Mouse (Mus musculus): Measurements from ENCODE around the gene Osbpl10. TPM values are rescaled to one million over a fixed set of nuclear protein-coding genes. Genes with fewer than 3 reads are reported as not detected.
"Not testable (repeated sequence)": the region's sequence is repeated elsewhere in the genome, so short reads cannot be mapped to it uniquely, and the experiment has no call there.

The Osbpl10 gene
- polyA plus RNA-seq, 1 experiment from 2014 or later = 1.4 TPM

- Histone ChIP-seq H3K27me3 (ENCODE audit: control insufficient read depth, insufficient read depth, low read length) (no peaks in the 10 kb centered on the region), H3K36me3 (ENCODE audit: control insufficient read depth, insufficient read depth, low read length) (no peaks in the 10 kb centered on the region), H3K4me3 (ENCODE audit: low read depth, low read length) (no peak overlapping the region), H3K9ac (ENCODE audit: low read length) (no peak overlapping the region), H3K9me3 (ENCODE audit: control insufficient read depth, low read length) (no peaks in the 10 kb centered on the region; the same call in 1 of the 2 replicates), H3K27ac (ENCODE audit: low read depth, low read length) (no peak overlapping the region), H3K4me2 (ENCODE audit: low read depth) (no peak overlapping the region), H3K4me1 (ENCODE audit: control insufficient read depth, insufficient read depth, low read length) (no peaks in the 10 kb centered on the region)
- ATAC-seq (ENCODE audit: insufficient read depth, low FRiP score, low TSS enrichment) (no peak), DNase-seq (ENCODE audit: low spot score) (no peak)
- WGBS = 86% methylated on average over 7 of the region's 7 CpGs
Observed at GRCm38 (mm10) chr9:115008194-115008593, 29.8 kb downstream of the Osbpl10 start.

- no peaks in the 10 kb centered on the region for H3K4me1 ChIP-seq (ENCODE audit: control insufficient read depth, insufficient read depth, low read length)
- H3K4me2 ChIP-seq (ENCODE audit: low read depth) = no peak overlapping the region
- H3K36me3 ChIP-seq (ENCODE audit: control insufficient read depth, insufficient read depth, low read length) = no peaks in the 10 kb centered on the region
- 62% methylated on average over 12 of the region's 12 CpGs for WGBS
- DNase-seq (ENCODE audit: low spot score) = no peak
- H3K27ac ChIP-seq (ENCODE audit: low read depth, low read length) = no peak overlapping the region
- no peaks in the 10 kb centered on the region; the same call in 1 of the 2 replicates for H3K9me3 ChIP-seq (ENCODE audit: control insufficient read depth, low read length)
- no peak overlapping the region for H3K4me3 ChIP-seq (ENCODE audit: low read depth, low read length)
- no peaks in the 10 kb centered on the region for H3K27me3 ChIP-seq (ENCODE audit: control insufficient read depth, insufficient read depth, low read length)
- H3K9ac ChIP-seq (ENCODE audit: low read length) = no peak overlapping the region
- ATAC-seq (ENCODE audit: insufficient read depth, low FRiP score, low TSS enrichment) = no peak
Observed at GRCm38 (mm10) chr9:115012367-115012766, 34.0 kb downstream of the Osbpl10 start.

- 90% methylated on average over 7 of the region's 7 CpGs for WGBS
- no peak overlapping the region for H3K4me2 ChIP-seq (ENCODE audit: low read depth)
- H3K9me3 ChIP-seq (ENCODE audit: control insufficient read depth, low read length) = no peaks in the 10 kb centered on the region
- H3K4me3 ChIP-seq (ENCODE audit: low read depth, low read length) = no peak overlapping the region
- H3K36me3 ChIP-seq (ENCODE audit: control insufficient read depth, insufficient read depth, low read length) = no peaks in the 10 kb centered on the region
- H3K27me3 ChIP-seq (ENCODE audit: control insufficient read depth, insufficient read depth, low read length) = no peaks in the 10 kb centered on the region
- DNase-seq (ENCODE audit: low spot score) (no peak), ATAC-seq (ENCODE audit: insufficient read depth, low FRiP score, low TSS enrichment) (no peak)
- H3K9ac ChIP-seq (ENCODE audit: low read length) = no peak overlapping the region
- no peak overlapping the region for H3K27ac ChIP-seq (ENCODE audit: low read depth, low read length)
- no peaks in the 10 kb centered on the region for H3K4me1 ChIP-seq (ENCODE audit: control insufficient read depth, insufficient read depth, low read length)
Observed at GRCm38 (mm10) chr9:115020141-115020540, 41.8 kb downstream of the Osbpl10 start.

DNA sequence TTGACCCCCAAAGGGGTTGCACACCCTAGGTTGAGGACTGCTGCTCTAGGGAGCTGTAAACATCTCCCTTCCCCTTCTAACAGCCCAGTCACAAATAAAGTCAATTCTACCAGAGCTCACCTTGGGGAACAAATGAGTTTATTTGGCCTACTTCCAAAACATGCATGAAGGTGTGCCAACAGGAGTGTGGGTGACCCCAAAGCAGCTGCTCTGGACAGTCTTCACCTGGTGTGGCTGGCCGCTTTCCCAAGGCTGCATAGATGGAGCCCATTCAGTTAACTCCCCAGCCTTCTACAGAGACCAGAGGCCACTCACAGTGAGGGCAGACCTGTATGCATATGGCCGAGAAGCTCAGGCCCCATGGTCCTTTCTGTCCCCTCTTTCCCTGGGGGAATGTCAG is 43.0 kb downstream of the Osbpl10 start:
- H3K4me1 ChIP-seq (ENCODE audit: control insufficient read depth, insufficient read depth, low read length) = no peaks in the 10 kb centered on the region
- H3K4me2 ChIP-seq (ENCODE audit: low read depth) = no peak overlapping the region
- H3K9me3 ChIP-seq (ENCODE audit: control insufficient read depth, low read length) = no peaks in the 10 kb centered on the region
- WGBS = 83% methylated on average over 2 of the region's 2 CpGs
- no peak for ATAC-seq (ENCODE audit: insufficient read depth, low FRiP score, low TSS enrichment)
- no peaks in the 10 kb centered on the region for H3K36me3 ChIP-seq (ENCODE audit: control insufficient read depth, insufficient read depth, low read length)
- H3K4me3 ChIP-seq (ENCODE audit: low read depth, low read length) = no peak overlapping the region
- H3K27me3 ChIP-seq (ENCODE audit: control insufficient read depth, insufficient read depth, low read length) = no peaks in the 10 kb centered on the region
- no peak overlapping the region for H3K27ac ChIP-seq (ENCODE audit: low read depth, low read length)
- H3K9ac ChIP-seq (ENCODE audit: low read length) = no peak overlapping the region
- DNase-seq (ENCODE audit: low spot score) = peak; percentile 1

- 88% methylated on average over 3 of the region's 3 CpGs for WGBS
- ATAC-seq (ENCODE audit: insufficient read depth, low FRiP score, low TSS enrichment) = no peak
- Histone ChIP-seq H3K4me3 (ENCODE audit: low read depth, low read length) (no peak overlapping the region), H3K36me3 (ENCODE audit: control insufficient read depth, insufficient read depth, low read length) (no peaks in the 10 kb centered on the region), H3K4me1 (ENCODE audit: control insufficient read depth, insufficient read depth, low read length) (no peaks in the 10 kb centered on the region), H3K27ac (ENCODE audit: low read depth, low read length) (no peak overlapping the region), H3K9ac (ENCODE audit: low read length) (no peak overlapping the region), H3K27me3 (ENCODE audit: control insufficient read depth, insufficient read depth, low read length) (no peaks in the 10 kb centered on the region), H3K9me3 (ENCODE audit: control insufficient read depth, low read length) (no peaks in the 10 kb centered on the region), H3K4me2 (ENCODE audit: low read depth) (no peak overlapping the region)
- DNase-seq (ENCODE audit: low spot score) = no peak
Observed at GRCm38 (mm10) chr9:115023137-115023536, 44.8 kb downstream of the Osbpl10 start.

DNA sequence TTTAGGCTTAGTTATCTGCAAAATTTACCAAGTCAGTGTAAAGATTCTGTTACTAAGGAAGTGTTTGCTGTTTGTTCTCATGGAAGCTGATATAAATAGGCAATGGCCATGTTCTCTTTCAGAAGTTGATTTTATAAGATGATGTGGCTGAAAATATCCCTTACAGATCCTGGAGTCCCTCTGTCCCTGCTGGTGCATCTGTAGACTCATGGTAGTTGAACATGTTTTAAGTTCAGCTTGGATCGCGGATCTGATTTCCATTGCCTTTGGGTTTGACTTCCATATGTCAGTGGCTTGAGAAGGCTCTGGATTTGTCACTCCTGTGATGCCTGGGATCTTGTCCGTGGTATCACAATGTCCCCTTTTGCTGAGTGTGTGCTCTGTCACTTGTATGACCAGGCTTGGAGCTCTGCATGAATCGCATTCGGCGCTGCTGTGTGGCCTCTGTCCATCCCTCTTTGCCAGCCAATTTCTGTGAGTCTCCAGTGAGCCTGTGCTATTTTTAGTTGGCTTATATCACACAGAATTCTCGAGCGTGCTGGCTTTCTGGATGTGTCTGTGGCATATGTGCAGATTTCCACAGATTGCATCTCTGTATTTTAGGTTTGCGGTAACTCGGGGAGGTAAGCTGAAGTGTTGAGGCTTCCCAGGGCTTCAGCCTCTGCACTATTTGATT is 45.5 kb downstream of the Osbpl10 start:
- H3K27me3 ChIP-seq (ENCODE audit: control insufficient read depth, insufficient read depth, low read length) = no peaks in the 10 kb centered on the region
- H3K36me3 ChIP-seq (ENCODE audit: control insufficient read depth, insufficient read depth, low read length) = no peaks in the 10 kb centered on the region
- no peaks in the 10 kb centered on the region for H3K9me3 ChIP-seq (ENCODE audit: control insufficient read depth, low read length)
- H3K4me3 ChIP-seq (ENCODE audit: low read depth, low read length) = no peak overlapping the region
- no peak overlapping the region for H3K9ac ChIP-seq (ENCODE audit: low read length)
- H3K4me1 ChIP-seq (ENCODE audit: control insufficient read depth, insufficient read depth, low read length) = no peaks in the 10 kb centered on the region
- DNase-seq (ENCODE audit: low spot score) = no peak
- WGBS = 95% methylated on average over 10 of the region's 10 CpGs
- no peak overlapping the region for H3K27ac ChIP-seq (ENCODE audit: low read depth, low read length)
- no peak overlapping the region for H3K4me2 ChIP-seq (ENCODE audit: low read depth)
- no peak for ATAC-seq (ENCODE audit: insufficient read depth, low FRiP score, low TSS enrichment)

- H3K9ac ChIP-seq (ENCODE audit: low read length) = no peak overlapping the region
- H3K9me3 ChIP-seq (ENCODE audit: control insufficient read depth, low read length) = no peaks in the 10 kb centered on the region
- no peaks in the 10 kb centered on the region for H3K36me3 ChIP-seq (ENCODE audit: control insufficient read depth, insufficient read depth, low read length)
- H3K27me3 ChIP-seq (ENCODE audit: control insufficient read depth, insufficient read depth, low read length) = no peaks in the 10 kb centered on the region
- 3% methylated on average over 3 of the region's 3 CpGs for WGBS
- H3K27ac ChIP-seq (ENCODE audit: low read depth, low read length) = peak overlapping the region; percentile 15; the same call in 1 of the 2 replicates
- H3K4me3 ChIP-seq (ENCODE audit: low read depth, low read length) = no peak overlapping the region
- H3K4me1 ChIP-seq (ENCODE audit: control insufficient read depth, insufficient read depth, low read length) = peaks cover 8% of the 10 kb centered on the region; the same call in 1 of the 2 replicates
- no peak overlapping the region for H3K4me2 ChIP-seq (ENCODE audit: low read depth)
- DNase-seq (ENCODE audit: low spot score) (peak; percentile 78), ATAC-seq (ENCODE audit: insufficient read depth, low FRiP score, low TSS enrichment) (peak; percentile 85)
Observed at GRCm38 (mm10) chr9:115029307-115029706, 50.9 kb downstream of the Osbpl10 start.

DNA sequence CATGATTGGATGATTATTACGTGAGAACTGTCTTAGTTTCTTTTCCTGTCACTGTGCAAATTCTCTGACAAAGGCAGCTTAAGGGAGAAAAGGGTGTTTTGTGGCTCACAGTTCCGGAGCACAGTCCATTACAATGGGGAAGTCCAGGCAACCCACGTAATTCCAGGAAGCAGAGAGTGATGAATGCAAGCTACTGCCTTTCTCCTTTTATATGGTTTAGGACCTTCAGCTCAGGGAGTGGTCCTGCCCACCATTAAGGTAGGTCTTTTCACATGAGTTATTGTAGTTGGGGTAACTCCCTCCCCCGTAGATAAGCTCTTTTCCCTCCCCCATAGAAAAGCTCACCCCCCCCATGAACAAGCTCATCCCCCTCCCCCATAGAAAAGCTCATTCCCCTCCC is 52.2 kb downstream of the Osbpl10 start:
- WGBS = 53% methylated on average over 4 of the region's 4 CpGs

DNA sequence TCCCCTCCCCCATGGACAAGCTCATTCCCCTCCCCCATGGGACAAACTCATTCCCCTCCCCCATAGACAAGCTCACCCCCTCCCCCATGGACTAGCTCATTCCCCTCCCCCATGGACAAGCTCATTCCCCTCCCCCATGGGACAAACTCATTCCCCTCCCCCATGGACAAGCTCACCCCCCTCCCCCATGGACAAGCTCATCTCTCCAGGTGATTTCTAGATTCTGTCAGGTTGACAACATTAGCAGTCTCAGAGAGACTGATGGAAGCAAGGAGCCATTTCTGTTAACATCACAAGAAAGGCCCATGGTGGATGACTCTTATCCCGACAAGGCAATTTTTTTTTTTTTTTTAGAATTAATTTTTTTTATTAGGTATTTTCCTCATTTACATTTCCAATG is 52.7 kb downstream of the Osbpl10 start:
- 95% methylated on average over 1 of the region's 1 CpGs for whole genome bisulfite sequencing

More for the DNA sequence above, 52.2 kb downstream of the Osbpl10 start:
- H3K36me3 ChIP-seq (ENCODE audit: control insufficient read depth, insufficient read depth, low read length) = no peaks in the 10 kb centered on the region
- H3K27ac ChIP-seq (ENCODE audit: low read depth, low read length) = no peak overlapping the region
- H3K4me3 ChIP-seq (ENCODE audit: low read depth, low read length) = no peak overlapping the region
- H3K9me3 ChIP-seq (ENCODE audit: control insufficient read depth, low read length) = no peaks in the 10 kb centered on the region
- ATAC-seq (ENCODE audit: insufficient read depth, low FRiP score, low TSS enrichment) (no peak), DNase-seq (ENCODE audit: low spot score) (no peak)
- no peaks in the 10 kb centered on the region for H3K27me3 ChIP-seq (ENCODE audit: control insufficient read depth, insufficient read depth, low read length)
- H3K4me2 ChIP-seq (ENCODE audit: low read depth) = no peak overlapping the region
- H3K4me1 ChIP-seq (ENCODE audit: control insufficient read depth, insufficient read depth, low read length) = peaks cover 8% of the 10 kb centered on the region; the same call in 1 of the 2 replicates
- no peak overlapping the region for H3K9ac ChIP-seq (ENCODE audit: low read length)

More for the DNA sequence above, 52.7 kb downstream of the Osbpl10 start:
- H3K27ac ChIP-seq (ENCODE audit: low read depth, low read length); H3K36me3 ChIP-seq (ENCODE audit: control insufficient read depth, insufficient read depth, low read length); DNase-seq (ENCODE audit: low spot score); H3K4me2 ChIP-seq (ENCODE audit: low read depth); H3K9ac ChIP-seq (ENCODE audit: low read length); ATAC-seq (ENCODE audit: insufficient read depth, low FRiP score, low TSS enrichment); H3K4me1 ChIP-seq (ENCODE audit: control insufficient read depth, insufficient read depth, low read length); H3K9me3 ChIP-seq (ENCODE audit: control insufficient read depth, low read length); H3K27me3 ChIP-seq (ENCODE audit: control insufficient read depth, insufficient read depth, low read length); H3K4me3 ChIP-seq (ENCODE audit: low read depth, low read length): not testable (repeated sequence)
